ENCODE assay signal across 11 mouse cellular contexts in the genomic region with DNA sequence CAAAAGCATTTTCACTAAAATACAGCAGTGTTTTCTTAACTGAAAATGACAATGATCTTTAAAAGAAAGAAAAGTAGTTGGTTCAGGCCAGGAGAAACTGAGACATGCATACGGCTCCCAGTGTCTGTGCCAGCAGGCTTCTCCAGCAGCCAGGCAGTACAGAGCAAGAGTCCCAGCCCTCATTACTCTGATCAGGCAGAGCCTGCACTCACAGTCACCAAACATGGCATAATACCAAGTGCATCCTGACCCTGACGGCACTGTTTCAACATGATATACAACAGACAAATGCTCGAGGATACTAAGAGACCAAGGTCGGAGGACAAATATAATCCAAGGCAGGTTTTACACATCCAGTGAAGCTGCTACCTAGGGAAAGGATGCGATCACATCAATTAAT. TPM values are rescaled to one million over a fixed set of nuclear protein-coding genes. Genes with fewer than 3 reads are reported as not detected.
DNase-seq lines count a peak whose midpoint lies in the region; ATAC-seq lines count a peak whose summit lies in the region.
"Had no signal": no experiment of that assay in that cellular context is flagged by ENCODE, and none has a peak within 500 bp of the region (broad histone marks: within the 10 kb centered on the region; RNA-seq: fewer than 3 reads in every experiment).

No protein-coding gene starts in this region.

- H3K9ac ChIP-seq in heart, embryonic 14.5 days (ENCODE audit: low read length), result no peak overlapping the region
- H3K9ac ChIP-seq in lung, embryonic 15.5 days, result no peak overlapping the region
- H3K9ac ChIP-seq in midbrain, embryonic 15.5 days, result no peak overlapping the region
- H3K9ac ChIP-seq: limb, embryonic 12.5 days had no signal

- no peaks in the 10 kb centered on the region for H3K27me3 ChIP-seq in heart, embryonic 14.5 days (ENCODE audit: control insufficient read depth, insufficient read depth, low read length)
- no peaks in the 10 kb centered on the region for H3K27me3 ChIP-seq in lung, embryonic 15.5 days
- no peaks in the 10 kb centered on the region for H3K27me3 ChIP-seq in midbrain, embryonic 15.5 days (replicated peaks)
- H3K27me3 ChIP-seq: CH12.LX; limb, embryonic 12.5 days had no signal

- DNase-seq in heart, postnatal 36 days, result no peak
- no peak for DNase-seq in lung, adult 18-20 months
- DNase-seq in adrenal gland, postnatal 25 days, result peak; percentile 45
- DNase-seq in embryo, embryonic 10 days (ENCODE audit: low spot score), result no peak
- DNase-seq in thymus, postnatal 14 days, result no peak
- DNase-seq: right cerebral cortex, postnatal 4 days had no signal

- H3K36me3 ChIP-seq in heart, embryonic 14.5 days (ENCODE audit: control insufficient read depth, insufficient read depth, low read length), result peaks cover 18% of the 10 kb centered on the region
- H3K36me3 ChIP-seq in lung, embryonic 15.5 days, result peaks cover 12% of the 10 kb centered on the region; the same call in 1 of the 2 replicates
- no peaks in the 10 kb centered on the region for H3K36me3 ChIP-seq in midbrain, embryonic 15.5 days (replicated peaks)

- ATAC-seq in heart, embryonic 14.5 days (ENCODE audit: insufficient number of reproducible peaks, insufficient read depth, low FRiP score, low read depth), result no peak
- peak; percentile 60; the same call in 1 of the 2 replicates for ATAC-seq in lung, embryonic 15.5 days (ENCODE audit: borderline replicate concordance, extremely low read depth, low FRiP score, low TSS enrichment)
- ATAC-seq in midbrain, embryonic 15.5 days (replicated peaks), result 0 out of 2 replicates have a peak, but pooled peaks have one; percentile 53

- H3K4me1 ChIP-seq in heart, embryonic 14.5 days (ENCODE audit: control insufficient read depth in 2 of 2, insufficient read depth in 2 of 2, low read length in 2 of 2), result peaks cover 15 to 25% of the 10 kb centered on the region in 2 experiments
- H3K4me1 ChIP-seq in lung, embryonic 15.5 days, result peaks cover 39% of the 10 kb centered on the region
- H3K4me1 ChIP-seq in midbrain, embryonic 15.5 days, result peaks cover 18% of the 10 kb centered on the region

- intact Hi-C loops in heart, postnatal 36 days (cut with DNase I), result no loop called here

- H3K9me3 ChIP-seq in heart, embryonic 14.5 days (ENCODE audit: control insufficient read depth, low read length), result no peaks in the 10 kb centered on the region
- H3K9me3 ChIP-seq in lung, embryonic 15.5 days, result no peaks in the 10 kb centered on the region
- H3K9me3 ChIP-seq in midbrain, embryonic 15.5 days, result no peaks in the 10 kb centered on the region
- H3K9me3 ChIP-seq: limb, embryonic 12.5 days had no signal

- H3K4me2 ChIP-seq in heart, embryonic 14.5 days (ENCODE audit: low read length), result peak overlapping the region; percentile 2; the same call in 1 of the 2 replicates
- no peak overlapping the region for H3K4me2 ChIP-seq in lung, embryonic 15.5 days
- no peak overlapping the region for H3K4me2 ChIP-seq in midbrain, embryonic 15.5 days
- H3K4me2 ChIP-seq: limb, embryonic 12.5 days had no signal

- H3K4me3 ChIP-seq in heart, embryonic 14.5 days (ENCODE audit: control insufficient read depth in 1 of 2, insufficient read depth in 1 of 2, low read depth in 1 of 2, low read length in 2 of 2), result no peak overlapping the region
- no peak overlapping the region for H3K4me3 ChIP-seq in lung, embryonic 15.5 days
- H3K4me3 ChIP-seq in midbrain, embryonic 15.5 days, result no peak overlapping the region
- H3K4me3 ChIP-seq: limb, embryonic 12.5 days had no signal

- 45% methylated on average over 5 of the region's 5 CpGs for WGBS in heart, embryonic 14.5 days
- WGBS in lung, embryonic 15.5 days, result 43% methylated on average over 5 of the region's 5 CpGs
- WGBS in midbrain, embryonic 15.5 days, result 55% methylated on average over 5 of the region's 5 CpGs

- peak overlapping the region; percentile 53 to 56 for H3K27ac ChIP-seq in heart, embryonic 14.5 days (replicated peaks in 1 of 2; ENCODE audit: control insufficient read depth in 1 of 2, insufficient read depth in 1 of 2, low read depth in 2 of 2, low read length in 2 of 2)
- H3K27ac ChIP-seq in lung, embryonic 15.5 days, result peak overlapping the region; percentile 71
- 0 out of 2 replicates have a peak overlapping the region, but pooled peaks have one; percentile 30 for H3K27ac ChIP-seq in midbrain, embryonic 15.5 days
- H3K27ac ChIP-seq: limb, embryonic 12.5 days had no signal

RNA-seq across cellular contexts. Expression of a gene that starts 31.2 kb away (rescaled TPM):
- polyA plus RNA-seq in heart, embryonic 14.5 days (2014; fragmentation: Nextera tagmentation; extraction: Ambion mirVana), result 21.8 and 23.7 TPM in 2 replicates
- 10 to 100 TPM; 22.1 to 22.5 TPM for total RNA-seq in heart, postnatal 36 days (2021)
- 25.2 and 25.4 TPM in 2 replicates for polyA plus RNA-seq in lung, embryonic 15.5 days (2015; fragmentation: Nextera tagmentation; extraction: Ambion mirVana)
- total RNA-seq in adrenal gland, postnatal 25 days (2021), result 51.8 and 58.4 TPM in 2 replicates
- 14.3 and 15.4 TPM in 2 replicates for polyA plus RNA-seq in midbrain, embryonic 15.5 days (2015; fragmentation: Nextera tagmentation; extraction: Ambion mirVana)
- total RNA-seq: CH12.LX had no signal
